Mouse (Mus musculus) heart, postnatal 0 days (tissue): ENCODE measurements around the gene Pepd.

Experiments used
- CTCF ChIP-seq: IDR thresholded peaks from 2 replicates; pipeline ENCODE4 v1.5.1; 2016; ENCODE audit warnings: antibody characterized with exemption, control low read depth, low read depth
- EP300 ChIP-seq: IDR thresholded peaks from 2 replicates; pipeline ENCODE4 v1.6.1; 2016; ENCODE audit warnings: antibody characterized with exemption, low read depth

- TF ChIP-seq CTCF (no peak), EP300 (no peak)
These were observed 61.7 kb downstream of the Pepd start for GRCm38 (mm10) chr7:34973877-34974276.
